Mouse (Mus musculus): ENCODE measurements around the gene Cst3. TPM values are rescaled to one million over a fixed set of nuclear protein-coding genes. Genes with fewer than 3 reads are reported as not detected.

Gene Cst3
- polyA plus RNA-seq, 1 experiment from 2014 or later, result 672 TPM

- Histone ChIP-seq H3K27me3 (no peaks in the 10 kb centered on the region), H3K4me1 (replicated peaks) (no peaks in the 10 kb centered on the region), H3K9me3 (no peaks in the 10 kb centered on the region), H3K27ac (replicated peaks) (no peak overlapping the region), H3K4me3 (no peak overlapping the region), H3K9ac (no peak overlapping the region), H3K4me2 (0 out of 2 replicates have a peak overlapping the region, but pooled peaks have one; percentile 11), H3K36me3 (no peaks in the 10 kb centered on the region)
- WGBS, result 46% methylated on average over 8 of the region's 8 CpGs
- ATAC-seq (ENCODE audit: low FRiP score, low read depth), result peak; percentile 69; the same call in 1 of the 2 replicates
These were observed 24.2 kb downstream of the Cst3 start for GRCm38 (mm10) chr2:148851116-148851906.

GRCm38 (mm10) chr2:148839224-148839623, 36.3 kb downstream of the Cst3 start:
- no peaks in the 10 kb centered on the region for H3K27me3 ChIP-seq
- H3K36me3 ChIP-seq, result no peaks in the 10 kb centered on the region
- H3K9ac ChIP-seq, result no peak overlapping the region
- 93% methylated on average over 2 of the region's 2 CpGs for WGBS
- no peak overlapping the region for H3K4me2 ChIP-seq
- H3K9me3 ChIP-seq, result no peaks in the 10 kb centered on the region
- no peak overlapping the region for H3K27ac ChIP-seq (replicated peaks)
- no peak for ATAC-seq (ENCODE audit: low FRiP score, low read depth)
- no peaks in the 10 kb centered on the region for H3K4me1 ChIP-seq (replicated peaks)
- H3K4me3 ChIP-seq, result no peak overlapping the region

GRCm38 (mm10) chr2:148838075-148838777, 37.3 kb downstream of the Cst3 start:
- 84% methylated on average over 5 of the region's 5 CpGs for WGBS

GRCm38 (mm10) chr2:148834912-148835311, 40.6 kb downstream of the Cst3 start, which contains the start of gene Cst9:
Gene Cst9, plus strand, starts transcription at chr2:148835147.
- H3K4me2 ChIP-seq, result no peak within 1 kb of the TSS
- no peak within 1 kb of the TSS for H3K27ac ChIP-seq (replicated peaks)
- no peak within 1 kb of the TSS for H3K9ac ChIP-seq
- no peaks in the 10 kb centered on the region for H3K36me3 ChIP-seq
- no peaks in the 10 kb centered on the region for H3K27me3 ChIP-seq
- ATAC-seq (ENCODE audit: low FRiP score, low read depth), result no peak
- WGBS, result 74% methylated on average over 4 of the region's 4 CpGs
- H3K9me3 ChIP-seq, result no peaks in the 10 kb centered on the region
- H3K4me1 ChIP-seq (replicated peaks), result no peaks in the 10 kb centered on the region
- no peak within 1 kb of the TSS for H3K4me3 ChIP-seq

More at GRCm38 (mm10) chr2:148838075-148838777, 37.3 kb downstream of the Cst3 start:
- Histone ChIP-seq H3K4me2 (no peak overlapping the region), H3K9ac (no peak overlapping the region), H3K36me3 (no peaks in the 10 kb centered on the region), H3K9me3 (no peaks in the 10 kb centered on the region), H3K4me3 (no peak overlapping the region), H3K4me1 (replicated peaks) (no peaks in the 10 kb centered on the region), H3K27ac (replicated peaks) (no peak overlapping the region), H3K27me3 (no peaks in the 10 kb centered on the region)
- no peak for ATAC-seq (ENCODE audit: low FRiP score, low read depth)

GRCm38 (mm10) chr2:148825986-148826385, 49.5 kb downstream of the Cst3 start:
- Histone ChIP-seq H3K27ac (replicated peaks) (no peak overlapping the region), H3K4me3 (no peak overlapping the region), H3K9ac (no peak overlapping the region), H3K27me3 (no peaks in the 10 kb centered on the region), H3K4me1 (replicated peaks) (no peaks in the 10 kb centered on the region), H3K4me2 (no peak overlapping the region), H3K36me3 (no peaks in the 10 kb centered on the region), H3K9me3 (no peaks in the 10 kb centered on the region)
- 83% methylated on average over 1 of the region's 1 CpGs for WGBS
- ATAC-seq (ENCODE audit: low FRiP score, low read depth), result no peak

Other genes with a start within 250 kb of the Cst3 start
- gene Nxt1, start 203.1 kb downstream of the Cst3 start, polyA plus RNA-seq (2015; fragmentation: Nextera tagmentation; extraction: Ambion mirVana), result 42.2 and 42.4 TPM in 2 replicates
- gene Gzf1, start 194.7 kb downstream of the Cst3 start, polyA plus RNA-seq (2015; fragmentation: Nextera tagmentation; extraction: Ambion mirVana), result 13.9 and 16.3 TPM in 2 replicates
- gene Napb, start 143.2 kb downstream of the Cst3 start, polyA plus RNA-seq (2015; fragmentation: Nextera tagmentation; extraction: Ambion mirVana), result 77.7 and 84.2 TPM in 2 replicates
- not detected in 2 replicates for gene Cstl1, start 125.3 kb downstream of the Cst3 start, polyA plus RNA-seq (2015; fragmentation: Nextera tagmentation; extraction: Ambion mirVana)
- gene Cst11, start 104.2 kb downstream of the Cst3 start, polyA plus RNA-seq (2015; fragmentation: Nextera tagmentation; extraction: Ambion mirVana), result not detected in 2 replicates
- gene 8030411F24Rik, start 93.7 kb downstream of the Cst3 start, polyA plus RNA-seq (2015; fragmentation: Nextera tagmentation; extraction: Ambion mirVana), result not detected in 2 replicates
- gene Cst12, start 86.3 kb downstream of the Cst3 start, polyA plus RNA-seq (2015; fragmentation: Nextera tagmentation; extraction: Ambion mirVana), result not detected in 2 replicates
- gene Cst8, start 76.9 kb downstream of the Cst3 start, polyA plus RNA-seq (2015; fragmentation: Nextera tagmentation; extraction: Ambion mirVana), result not detected in 2 replicates
- not detected in 2 replicates for gene Cst13, start 55.6 kb downstream of the Cst3 start, polyA plus RNA-seq (2015; fragmentation: Nextera tagmentation; extraction: Ambion mirVana)
- not detected in 2 replicates for gene Cst9, start 40.5 kb downstream of the Cst3 start, polyA plus RNA-seq (2015; fragmentation: Nextera tagmentation; extraction: Ambion mirVana)
- not detected in 2 replicates for gene 9230104L09Rik, start 10.7 kb downstream of the Cst3 start, polyA plus RNA-seq (2015; fragmentation: Nextera tagmentation; extraction: Ambion mirVana)
- not detected in 2 replicates for gene Gm1330, start 127.6 kb upstream of the Cst3 start, polyA plus RNA-seq (2015; fragmentation: Nextera tagmentation; extraction: Ambion mirVana)
- gene Gm10750, start 141.5 kb upstream of the Cst3 start, polyA plus RNA-seq (2015; fragmentation: Nextera tagmentation; extraction: Ambion mirVana), result not detected in 2 replicates